Comparison of ENCODE assay signal across 7 mouse cellular contexts in genomic region chr6:24456097-24456496, GRCm38 (mm10). TPM values are rescaled to one million over a fixed set of nuclear protein-coding genes. Genes with fewer than 3 reads are reported as not detected.
DNase-seq lines count a peak whose midpoint lies in the region; ATAC-seq and TF ChIP-seq lines count a peak whose summit lies in the region.

No protein-coding gene starts in this region.

- no peak overlapping the region for H3K9ac ChIP-seq in forebrain, embryonic 14.5 days (ENCODE audit: low read length)
- no peak overlapping the region for H3K9ac ChIP-seq in liver, postnatal 0 days (replicated peaks)

- no peak overlapping the region for H3K27ac ChIP-seq in forebrain, embryonic 14.5 days (ENCODE audit: low read depth, low read length)
- H3K27ac ChIP-seq in liver, postnatal 0 days (ENCODE audit: low read depth), result no peak overlapping the region

- no peak overlapping the region for H3K4me2 ChIP-seq in forebrain, embryonic 14.5 days (ENCODE audit: low read length)
- H3K4me2 ChIP-seq in liver, postnatal 0 days (ENCODE audit: low read depth, low read length), result no peak overlapping the region

- peak; percentile 44 for DNase-seq in 3T3-L1 (ENCODE audit: low read depth, low spot score)
- peak; percentile 2 for DNase-seq in c-Kit-positive CD71-positive TER-119-negative erythroid progenitor cells, embryonic 14.5 days (ENCODE audit: low read depth)
- DNase-seq in forebrain, embryonic 14.5 days (ENCODE audit: low spot score), result peak; percentile 28
- peak; percentile 70 for DNase-seq in kidney, postnatal 14 days
- peak; percentile 44 for DNase-seq in liver, postnatal 0 days
- DNase-seq in right cerebral cortex, postnatal 4 days, result peak; percentile 66

- peak; percentile 63 for TF ChIP-seq CTCF in liver, postnatal 0 days (IDR thresholded peaks at IDR 0.05; ENCODE audit: low read depth)

- no peaks in the 10 kb centered on the region for H3K27me3 ChIP-seq in forebrain, embryonic 14.5 days (replicated peaks; ENCODE audit: control insufficient read depth, insufficient read depth, low read length)
- H3K27me3 ChIP-seq in liver, postnatal 0 days (ENCODE audit: insufficient read depth, low read length), result no peaks in the 10 kb centered on the region

- ATAC-seq in CD4-positive, CD25-positive, alpha-beta regulatory T cell, adult 4 months, result peak; percentile 45
- ATAC-seq in forebrain, embryonic 14.5 days, result peak; percentile 50; the same call in 1 of the 2 replicates
- ATAC-seq in liver, postnatal 0 days, result no peak

- H3K9me3 ChIP-seq in forebrain, embryonic 14.5 days (replicated peaks; ENCODE audit: control insufficient read depth, low read length), result no peaks in the 10 kb centered on the region
- no peaks in the 10 kb centered on the region for H3K9me3 ChIP-seq in liver, postnatal 0 days (ENCODE audit: low read length)

- no peak for TF ChIP-seq EP300 in liver, postnatal 0 days (IDR thresholded peaks at IDR 0.05; ENCODE audit: low read depth)

- WGBS in forebrain, embryonic 14.5 days, result 53% methylated on average over 7 of the region's 7 CpGs
- WGBS in liver, postnatal 0 days (ENCODE audit: insufficient replicate concordance), result 37% methylated on average over 7 of the region's 7 CpGs

- no peak overlapping the region for H3K4me3 ChIP-seq in forebrain, embryonic 14.5 days (ENCODE audit: low read depth, low read length)
- no peak overlapping the region for H3K4me3 ChIP-seq in liver, postnatal 0 days (ENCODE audit: low read depth, low read length)

- no peaks in the 10 kb centered on the region for H3K36me3 ChIP-seq in forebrain, embryonic 14.5 days (ENCODE audit: control insufficient read depth, insufficient read depth, low read length)
- H3K36me3 ChIP-seq in liver, postnatal 0 days (replicated peaks; ENCODE audit: insufficient read depth, low read length), result no peaks in the 10 kb centered on the region

- H3K4me1 ChIP-seq in forebrain, embryonic 14.5 days (ENCODE audit: control insufficient read depth, insufficient read depth, low read length), result no peaks in the 10 kb centered on the region
- no peaks in the 10 kb centered on the region for H3K4me1 ChIP-seq in liver, postnatal 0 days (ENCODE audit: insufficient read depth)

RNA-seq across cellular contexts. Expression of gene Iqub, which starts 58.8 kb away (rescaled TPM):
- polyA plus RNA-seq in CD4-positive, CD25-positive, alpha-beta regulatory T cell, adult 4 months (2017; shearing (Covaris generic)), result not detected
- 2.0 and 2.1 TPM in 2 replicates for polyA plus RNA-seq in forebrain, embryonic 14.5 days (2014; fragmentation: Nextera tagmentation; extraction: Ambion mirVana)
- polyA plus RNA-seq in liver, postnatal 0 days (2015; fragmentation: Nextera tagmentation; extraction: Ambion mirVana), result 0.05 TPM in 1 of 2 replicates, not detected in the other

Comparison
In these comparisons a context has a peak if more than half of its experiments do, and no peak if none do; other contexts are left out.
1. DNase-seq: peak in every context shown above with its lines; median percentile 70 in kidney, postnatal 14 days; 66 in right cerebral cortex, postnatal 4 days; 44 in 3T3-L1; 44 in liver, postnatal 0 days; 28 in forebrain, embryonic 14.5 days; 2 in c-Kit-positive CD71-positive TER-119-negative erythroid progenitor cells, embryonic 14.5 days.